Mouse (Mus musculus): Measurements from ENCODE around the gene Mcrs1.
"Not testable (repeated sequence)": the region's sequence is repeated elsewhere in the genome, so short reads cannot be mapped to it uniquely, and the experiment has no call there.

The Mcrs1 gene

DNA sequence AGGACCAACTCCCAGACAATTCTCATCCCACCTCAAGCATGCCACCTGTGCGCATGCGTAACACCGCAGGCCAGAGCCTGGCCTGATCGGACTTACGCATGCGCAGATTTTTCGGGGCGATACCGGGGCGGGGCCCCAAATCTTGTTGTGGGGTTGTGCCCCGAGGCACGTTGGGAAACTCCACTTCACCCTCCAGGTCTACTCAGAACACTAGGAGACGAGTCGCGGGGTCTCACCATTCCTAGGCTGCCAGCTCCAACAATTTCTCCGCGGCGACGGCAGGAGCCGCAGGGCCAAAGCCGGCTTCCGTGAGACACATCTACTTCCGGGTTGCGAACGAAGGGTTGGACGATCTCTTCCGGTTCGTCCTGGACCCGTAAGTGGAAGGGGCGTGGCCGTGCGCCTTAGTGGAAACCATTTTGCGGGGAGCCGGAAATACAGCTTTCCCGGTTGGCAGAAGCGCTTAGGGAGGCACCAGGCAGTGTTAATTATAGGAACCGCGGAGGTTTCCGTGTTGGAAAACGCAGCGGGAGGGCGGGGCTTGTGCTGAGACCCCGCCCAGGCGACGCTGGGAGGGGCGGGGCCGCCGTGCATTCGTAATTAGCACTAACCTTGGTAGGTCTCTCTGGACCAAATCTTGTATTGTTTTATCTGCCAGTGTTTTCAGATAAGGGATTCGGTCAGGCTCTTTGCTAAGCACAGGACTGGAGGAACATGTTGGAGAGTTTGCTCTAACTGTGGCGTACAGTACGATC is at the start of gene Mcrs1:
Gene Mcrs1, minus strand, starts transcription at position 336 of the 755 bp plus-strand sequence.
- DNase-seq (ENCODE audit: low spot score), result peak; percentile 87

DNA sequence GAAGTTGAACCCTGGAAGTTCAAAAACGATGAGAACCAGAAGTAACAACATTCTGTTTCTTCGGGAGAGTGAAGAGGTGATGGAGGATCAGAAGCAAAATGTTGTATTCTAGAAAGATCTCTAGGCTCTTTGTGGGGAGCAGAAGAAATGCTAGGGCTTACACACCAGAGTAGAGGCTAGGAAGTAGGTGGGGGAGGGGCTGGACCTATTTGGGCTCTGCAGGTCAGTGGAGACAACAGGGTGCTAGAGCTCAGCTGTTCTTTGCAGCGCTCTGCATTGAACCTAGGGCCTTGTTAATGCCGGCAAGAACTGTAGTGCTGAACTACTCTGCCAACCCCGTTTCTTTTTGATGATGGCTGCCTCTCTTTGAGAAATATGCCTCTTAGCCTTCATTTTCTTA is 44.5 kb upstream of the Mcrs1 start:
- no peak for DNase-seq (ENCODE audit: low spot score)

DNA sequence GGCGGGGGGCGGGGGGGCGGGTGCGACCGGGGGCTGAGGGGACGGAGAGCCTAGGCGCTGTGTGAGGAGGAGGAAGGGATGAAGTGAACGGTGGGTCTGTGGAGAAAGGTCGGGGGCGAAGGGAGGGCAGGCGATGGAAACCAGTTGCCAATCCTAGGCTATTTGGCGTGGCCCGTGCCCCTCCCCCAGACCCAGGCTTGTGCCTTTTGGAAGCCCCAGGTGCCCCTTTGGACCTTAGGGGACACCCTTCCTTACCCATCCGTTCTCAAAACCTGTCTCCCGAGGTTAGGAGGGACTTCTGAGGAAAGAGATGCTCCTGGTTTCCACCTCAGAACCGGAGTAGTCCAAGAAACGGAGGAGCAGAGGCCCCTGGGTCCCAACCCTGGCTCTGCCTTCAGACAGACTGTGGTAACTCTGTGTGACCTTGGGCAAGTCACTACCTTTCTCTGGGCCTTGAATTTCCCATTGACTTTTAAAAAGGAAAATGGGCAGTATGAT is 43.8 kb upstream of the Mcrs1 start, which contains the start of gene Fam186b:
Gene Fam186b, minus strand, starts transcription at position 405 of the 498 bp plus-strand sequence.
- no peak for DNase-seq (ENCODE audit: low spot score)

DNA sequence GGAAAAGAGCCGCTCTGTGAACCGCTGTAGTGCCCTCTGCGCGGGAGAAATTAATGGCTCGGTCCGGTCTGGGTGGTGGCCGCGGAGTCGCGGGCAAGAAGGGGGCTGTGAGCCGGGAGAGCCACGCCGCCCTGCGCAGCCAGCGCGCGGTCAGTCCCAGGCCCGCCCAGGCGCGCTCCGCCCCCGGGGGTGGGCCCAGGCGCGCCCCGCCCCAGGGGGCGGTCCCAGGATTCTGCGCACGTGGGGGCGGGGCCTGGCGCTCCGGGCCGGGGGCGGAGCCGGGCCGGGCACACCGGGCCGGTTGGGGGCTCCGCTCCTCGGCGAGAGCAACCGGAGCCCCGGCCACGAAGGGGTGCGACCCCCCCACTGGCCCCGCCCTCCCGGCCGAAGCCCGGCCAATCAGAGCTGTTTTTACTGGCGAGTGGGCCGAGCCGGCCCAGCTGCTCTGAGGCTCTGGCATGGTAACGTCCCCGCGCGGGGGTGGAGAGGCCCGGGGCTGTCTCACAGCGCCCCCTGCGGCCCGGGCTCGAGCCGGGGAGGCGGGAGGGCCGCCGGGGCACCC is 43.1 kb upstream of the Mcrs1 start, which contains the start of gene Prpf40b:
Gene Prpf40b, plus strand, starts transcription at position 275 of the 562 bp plus-strand sequence.
- peak; percentile 84 for DNase-seq (ENCODE audit: low spot score)

DNA sequence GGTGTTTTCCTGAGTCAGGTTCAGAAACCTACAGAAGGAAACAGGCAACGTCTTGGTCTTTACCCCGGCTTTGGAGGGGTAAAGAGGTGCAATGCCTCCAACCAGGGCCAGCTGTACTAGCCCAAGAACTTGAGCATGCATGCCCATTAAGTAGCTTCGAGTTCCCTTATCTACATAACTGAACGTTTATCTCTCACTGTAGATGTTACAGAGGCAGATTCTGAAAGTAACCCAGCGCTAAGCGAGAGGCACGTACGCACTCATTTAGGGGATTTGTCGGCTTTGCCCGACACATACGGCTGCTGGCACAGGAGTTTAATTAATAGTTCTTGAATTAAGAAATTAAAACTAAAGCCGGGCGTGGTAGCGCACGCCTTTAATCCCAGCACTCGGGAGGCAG is 42.5 kb upstream of the Mcrs1 start:
- DNase-seq (ENCODE audit: low spot score), result no peak

DNA sequence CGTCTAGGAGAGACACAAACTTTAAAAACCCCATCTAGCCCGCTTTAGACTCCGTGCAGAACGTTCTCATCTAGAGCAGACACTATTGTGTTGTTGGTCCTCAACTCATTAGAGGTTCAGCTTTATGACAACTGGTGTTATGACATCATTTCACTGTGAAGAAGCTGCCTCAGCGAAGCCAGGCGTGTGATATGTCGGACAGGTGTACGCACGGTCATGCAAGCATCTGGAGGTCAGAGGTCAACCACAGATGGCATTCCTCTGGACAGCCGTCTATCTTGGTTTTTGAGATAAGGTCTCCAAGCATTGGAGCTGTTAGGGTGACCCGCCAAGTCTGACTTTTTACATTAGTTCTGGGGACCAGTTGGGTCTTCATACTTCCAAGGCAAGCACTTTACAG is 38.8 kb upstream of the Mcrs1 start:
- no peak for DNase-seq (ENCODE audit: low spot score)

DNA sequence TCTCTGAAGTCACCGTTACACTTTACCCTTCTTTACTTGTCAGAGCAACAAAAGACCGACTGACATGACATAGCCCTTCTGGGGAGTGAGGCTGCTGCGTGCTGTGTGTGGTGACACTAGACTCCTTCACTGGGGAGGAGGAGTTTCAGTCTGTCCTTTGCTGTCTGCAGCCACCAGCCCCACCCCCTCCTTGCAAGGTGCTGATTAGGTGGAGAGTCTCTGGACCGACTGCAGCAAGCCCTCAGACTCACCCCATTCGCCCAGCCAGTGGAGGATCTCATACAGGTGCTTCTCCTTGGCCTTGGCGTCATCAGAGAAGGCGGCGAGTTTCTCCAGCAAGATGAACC is 33.4 kb upstream of the Mcrs1 start:
- DNase-seq (ENCODE audit: low spot score), result no peak

DNA sequence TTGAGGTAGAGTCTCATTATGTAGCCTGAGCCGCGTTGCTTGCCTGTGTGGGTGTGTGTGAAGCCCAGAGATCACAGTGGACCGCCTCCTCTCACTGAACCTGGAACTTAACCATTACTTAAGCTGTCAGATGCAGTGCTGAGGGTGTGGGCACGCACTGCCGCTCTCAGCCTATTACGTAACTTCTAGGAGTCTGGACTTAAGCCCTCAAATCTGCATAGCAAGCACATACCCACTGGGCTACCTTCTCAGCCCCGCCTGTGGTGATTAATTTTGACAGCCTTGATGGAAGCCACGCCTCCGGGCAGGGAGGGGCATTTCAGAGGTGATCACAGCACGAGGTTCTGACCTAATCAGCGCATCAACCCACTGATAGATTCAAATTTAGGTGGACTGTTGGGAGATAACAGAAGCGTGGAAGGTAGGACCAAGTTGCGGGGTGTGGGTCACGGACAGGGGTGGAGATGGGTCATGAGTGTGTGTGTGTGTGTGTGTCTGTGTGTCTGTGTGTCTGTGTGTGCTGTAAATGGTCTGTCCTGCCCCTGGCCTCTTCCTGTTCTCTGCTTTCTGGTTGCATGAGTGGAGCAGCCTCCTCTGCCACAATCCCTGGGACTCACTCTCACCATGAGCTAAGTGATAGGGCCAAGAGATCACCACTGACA is 32.9 kb upstream of the Mcrs1 start:
- DNase-seq (ENCODE audit: low spot score), result no peak

DNA sequence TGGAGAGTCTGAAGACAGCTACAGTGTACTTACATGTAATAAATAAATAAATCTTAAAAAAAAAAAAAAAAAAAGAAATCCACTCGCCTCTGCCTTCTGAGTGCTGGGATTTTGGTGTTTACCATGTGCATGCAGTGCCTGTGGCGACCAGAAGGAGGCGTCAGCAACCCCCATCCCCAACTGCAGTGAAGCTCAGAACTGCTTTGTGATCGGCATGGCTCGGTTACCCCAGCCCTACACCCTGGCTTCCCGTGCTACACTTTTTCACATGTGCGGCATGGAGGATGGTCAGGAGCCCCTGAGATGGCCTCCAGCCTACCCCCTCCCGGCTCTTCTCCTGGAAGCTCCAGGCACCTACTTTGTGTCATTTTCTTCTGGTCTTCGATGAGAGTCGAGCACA is 31.7 kb upstream of the Mcrs1 start:
- no peak for DNase-seq (ENCODE audit: low spot score)

DNA sequence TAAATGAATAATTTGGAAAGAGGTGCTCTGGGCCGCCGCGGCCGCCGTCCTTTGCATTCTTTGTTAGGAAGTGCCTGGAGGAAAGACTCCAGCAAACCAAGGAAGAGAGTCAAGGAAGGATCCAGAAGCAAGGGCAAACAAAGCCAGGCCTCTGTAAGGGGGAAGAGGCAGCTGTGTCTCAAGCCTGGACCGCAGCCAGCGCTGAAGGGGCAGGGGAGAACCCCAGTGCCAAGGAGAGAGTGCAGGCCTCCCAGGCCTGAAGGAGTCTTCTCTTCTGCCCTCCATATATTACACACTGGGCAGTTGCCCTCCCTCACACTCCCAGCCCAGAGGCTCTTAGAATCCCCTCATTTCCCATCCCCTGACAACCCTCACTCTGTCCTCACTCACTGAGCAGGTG is 26.5 kb upstream of the Mcrs1 start:
- no peak for DNase-seq (ENCODE audit: low spot score)

DNA sequence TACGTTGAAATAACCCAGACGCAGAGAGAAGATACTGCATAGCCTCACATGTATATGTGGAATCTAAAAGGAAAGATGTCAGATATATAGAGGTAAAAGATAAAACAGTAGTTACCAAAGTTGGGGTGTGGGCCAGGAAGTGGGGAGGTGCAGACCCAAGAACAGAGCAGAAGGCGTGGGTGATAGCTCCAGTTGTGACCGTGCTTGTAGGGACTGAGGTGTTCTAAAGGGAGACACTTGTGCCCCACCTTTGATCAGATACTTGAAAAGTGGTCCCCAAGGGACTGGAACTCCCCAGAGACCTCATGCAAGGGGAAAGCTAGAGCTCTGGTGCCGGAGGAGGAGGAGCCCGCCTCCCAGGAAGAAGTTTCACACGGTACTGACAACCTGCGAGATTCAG is 24.3 kb upstream of the Mcrs1 start:
- no peak for DNase-seq (ENCODE audit: low spot score)

DNA sequence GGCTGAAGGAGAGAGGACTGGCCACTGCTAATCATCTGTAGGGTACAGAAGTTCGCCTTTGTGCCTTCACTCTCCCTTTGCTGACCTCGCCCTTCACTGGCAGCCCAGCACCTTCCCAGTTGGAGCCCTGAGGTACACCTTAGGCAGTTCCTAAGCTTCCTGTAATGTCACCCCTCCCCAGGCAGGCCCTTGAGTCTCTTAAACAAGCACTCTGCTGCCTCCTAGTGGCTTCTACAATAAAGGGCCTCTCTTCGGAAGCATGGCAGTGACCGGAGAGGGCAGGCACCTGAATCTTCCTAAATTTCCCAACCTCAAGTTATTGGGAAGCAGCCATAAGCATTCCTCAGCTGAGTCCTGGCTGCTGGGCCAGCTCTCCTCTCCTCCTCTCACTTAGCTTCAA is 13.9 kb upstream of the Mcrs1 start:
- DNase-seq (ENCODE audit: low spot score), result no peak

DNA sequence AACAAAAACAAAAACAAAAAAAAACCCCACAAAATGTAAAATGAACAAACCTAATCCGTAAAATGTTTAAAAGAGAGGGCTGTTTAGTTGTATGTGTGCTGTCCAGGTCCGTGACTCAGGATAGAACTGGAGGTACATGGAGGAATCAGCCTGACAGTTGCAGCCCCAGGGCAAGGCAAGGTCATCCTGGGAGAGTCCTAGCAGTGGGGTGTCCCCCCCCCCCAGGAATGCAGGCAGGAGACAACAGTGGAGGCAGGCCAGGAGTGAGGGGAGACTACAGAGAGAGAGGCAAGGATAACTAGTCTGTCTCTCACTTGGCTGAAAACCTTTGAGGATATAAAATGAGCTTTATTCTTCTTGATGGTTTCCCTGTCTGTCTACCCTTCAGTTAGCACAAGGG is 12.6 kb upstream of the Mcrs1 start:
- no peak for DNase-seq (ENCODE audit: low spot score)

DNA sequence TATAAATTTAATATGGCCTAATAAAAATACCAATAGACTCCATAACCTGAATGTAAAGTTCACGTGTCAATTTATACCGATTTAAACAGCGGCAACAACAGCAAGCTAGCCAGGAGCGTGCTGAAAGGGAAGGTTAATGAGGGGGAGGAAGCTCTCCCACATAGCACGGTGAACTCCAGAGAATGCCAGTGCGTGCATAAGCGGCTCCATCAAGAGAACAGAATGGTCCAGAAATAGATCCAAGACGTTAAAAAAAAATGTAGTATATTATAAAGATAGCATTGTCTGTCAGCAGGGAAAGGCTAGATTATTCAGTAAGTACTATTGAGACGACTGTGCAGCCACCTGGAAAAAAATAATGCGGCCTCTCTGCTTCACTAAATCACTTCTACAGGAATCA is 10.9 kb upstream of the Mcrs1 start:
- DNase-seq (ENCODE audit: low spot score), result no peak

DNA sequence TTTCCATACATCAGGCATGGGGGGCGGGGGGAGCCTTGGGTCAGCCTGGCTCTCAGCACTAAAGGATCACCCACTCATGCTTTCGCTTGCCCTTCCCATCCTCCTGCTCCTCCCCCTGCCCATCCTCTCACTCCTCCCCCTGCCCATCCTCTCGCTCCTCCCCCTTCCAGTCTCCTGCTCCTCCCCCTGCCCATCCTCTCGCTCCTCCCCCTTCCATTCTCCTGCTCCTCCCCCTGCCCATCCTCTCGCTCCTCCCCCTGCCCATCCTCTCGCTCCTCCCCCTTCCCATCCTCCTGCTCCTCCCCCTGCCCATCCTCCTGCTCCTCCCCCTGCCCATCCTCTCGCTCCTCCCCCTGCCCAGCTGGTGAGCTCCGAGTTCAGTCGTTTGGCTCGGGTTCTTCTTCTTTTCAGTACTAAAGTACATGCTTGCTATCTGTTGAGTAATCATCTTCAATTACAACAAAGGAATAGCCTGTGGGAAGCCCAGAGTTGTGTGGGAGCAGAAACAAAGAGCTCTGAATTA is 8.0 kb upstream of the Mcrs1 start:
- DNase-seq (ENCODE audit: low spot score), result peak; percentile 31

DNA sequence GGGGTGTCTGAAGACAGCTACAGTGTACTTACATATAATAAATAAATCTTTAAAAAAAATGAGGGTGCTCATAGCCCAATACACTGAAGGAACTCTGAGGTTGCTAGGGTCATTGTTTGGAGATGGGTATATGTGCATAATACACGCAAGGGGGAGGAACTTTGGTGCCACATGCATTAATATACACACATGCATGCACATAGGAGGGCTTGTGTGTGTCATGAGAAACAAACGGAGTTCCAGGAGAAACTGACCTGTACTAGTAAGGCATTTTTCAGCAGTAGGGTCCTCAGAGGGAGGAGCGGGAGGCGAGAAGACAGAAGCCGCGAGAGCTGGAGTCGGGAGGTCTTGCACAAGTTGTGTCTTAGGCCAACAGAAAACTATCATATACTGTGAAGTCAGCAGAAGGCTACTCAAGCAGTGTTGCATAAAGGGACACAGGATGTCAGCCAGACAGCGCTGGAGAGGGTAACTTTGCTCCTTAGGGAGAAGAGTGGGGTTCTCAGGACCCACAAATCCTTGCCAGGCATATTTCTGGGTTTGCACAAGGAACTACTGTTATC is 7.5 kb upstream of the Mcrs1 start:
- no peak for DNase-seq (ENCODE audit: low spot score)

DNA sequence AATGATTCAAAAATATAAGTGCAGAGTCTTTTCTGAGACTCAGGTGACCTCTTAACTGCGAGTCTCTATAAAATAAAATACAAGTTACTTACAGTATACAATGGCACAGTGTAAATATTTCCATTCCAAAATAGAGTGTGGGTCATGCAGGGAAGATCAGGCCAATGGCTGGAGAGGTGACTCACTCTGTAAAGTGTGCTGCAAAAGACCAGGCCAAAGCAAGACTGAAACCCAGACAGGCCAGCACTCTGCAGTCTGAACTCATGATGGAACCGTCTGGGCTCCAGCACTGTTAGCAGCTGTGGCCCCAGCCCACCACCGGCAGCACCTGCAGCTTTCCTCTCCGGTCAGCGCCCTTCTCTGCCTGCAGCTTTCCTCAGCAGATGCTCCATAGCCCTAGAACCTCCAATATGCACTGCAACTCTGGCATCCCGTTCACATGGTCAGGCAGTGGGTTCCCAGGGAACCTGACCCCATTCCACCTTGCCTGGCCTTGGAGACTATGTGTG is 3.5 kb upstream of the Mcrs1 start:
- DNase-seq (ENCODE audit: low spot score), result no peak

DNA sequence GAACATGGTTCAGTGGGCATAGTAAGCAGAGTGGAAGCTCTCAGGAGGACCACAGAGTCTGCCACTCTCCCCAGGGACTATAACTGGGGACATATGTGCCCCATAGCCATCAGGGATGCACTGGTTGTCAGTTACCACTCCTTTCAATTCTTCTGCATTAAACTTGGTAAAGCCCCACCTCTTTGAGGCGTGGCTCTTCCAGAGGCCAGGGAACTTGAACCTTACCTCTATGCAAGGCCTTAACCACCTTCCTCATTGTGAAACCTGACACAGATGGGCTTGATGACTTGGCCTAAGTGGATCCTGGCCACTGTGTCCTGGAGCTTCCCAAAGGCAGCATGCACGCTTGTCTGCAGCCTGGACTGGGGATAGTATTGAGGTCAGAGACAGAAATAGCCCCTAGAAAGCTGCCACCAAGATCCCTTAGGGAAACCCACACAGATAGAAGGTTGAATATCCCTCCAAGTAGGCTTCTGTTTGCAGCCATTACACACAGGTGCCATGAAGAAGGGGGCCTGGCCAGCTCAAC is 2.8 kb upstream of the Mcrs1 start:
- DNase-seq (ENCODE audit: low spot score), result no peak

DNA sequence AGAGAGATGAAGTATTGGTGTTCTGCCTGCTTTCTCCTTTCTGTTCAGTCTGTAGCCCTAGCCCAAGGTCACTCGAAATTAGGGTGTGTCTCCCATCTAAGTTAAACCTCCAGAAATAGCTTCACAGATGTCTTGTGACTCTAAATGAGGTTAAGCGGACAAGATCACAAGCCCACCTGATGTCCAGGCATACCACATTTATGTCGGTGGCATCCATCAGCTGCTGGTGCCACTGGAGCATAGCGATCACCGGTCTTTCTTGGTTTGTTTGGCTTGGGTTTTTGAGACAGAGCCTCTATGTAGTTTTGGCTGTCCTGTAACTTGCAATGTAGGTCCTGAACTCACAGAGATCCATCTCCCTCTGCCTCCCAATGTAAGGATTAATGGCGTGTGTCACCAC is 2.0 kb upstream of the Mcrs1 start:
- DNase-seq (ENCODE audit: low spot score), result no peak

DNA sequence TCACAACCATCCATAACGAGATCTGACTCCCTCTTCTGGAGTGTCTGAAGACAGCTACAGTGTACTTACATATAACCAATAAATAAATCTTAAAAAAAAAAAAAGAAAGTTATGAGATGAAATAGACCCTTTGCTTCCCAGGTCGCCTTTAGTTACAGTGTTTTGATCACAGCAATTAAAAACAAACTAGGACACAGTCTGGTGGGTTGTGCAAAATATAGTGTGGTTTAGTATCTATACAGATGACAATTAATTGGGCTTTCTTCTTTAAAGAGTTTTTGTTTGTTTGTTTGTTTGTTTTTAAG is 1.4 kb upstream of the Mcrs1 start:
- not testable (repeated sequence) for DNase-seq (ENCODE audit: low spot score)

DNA sequence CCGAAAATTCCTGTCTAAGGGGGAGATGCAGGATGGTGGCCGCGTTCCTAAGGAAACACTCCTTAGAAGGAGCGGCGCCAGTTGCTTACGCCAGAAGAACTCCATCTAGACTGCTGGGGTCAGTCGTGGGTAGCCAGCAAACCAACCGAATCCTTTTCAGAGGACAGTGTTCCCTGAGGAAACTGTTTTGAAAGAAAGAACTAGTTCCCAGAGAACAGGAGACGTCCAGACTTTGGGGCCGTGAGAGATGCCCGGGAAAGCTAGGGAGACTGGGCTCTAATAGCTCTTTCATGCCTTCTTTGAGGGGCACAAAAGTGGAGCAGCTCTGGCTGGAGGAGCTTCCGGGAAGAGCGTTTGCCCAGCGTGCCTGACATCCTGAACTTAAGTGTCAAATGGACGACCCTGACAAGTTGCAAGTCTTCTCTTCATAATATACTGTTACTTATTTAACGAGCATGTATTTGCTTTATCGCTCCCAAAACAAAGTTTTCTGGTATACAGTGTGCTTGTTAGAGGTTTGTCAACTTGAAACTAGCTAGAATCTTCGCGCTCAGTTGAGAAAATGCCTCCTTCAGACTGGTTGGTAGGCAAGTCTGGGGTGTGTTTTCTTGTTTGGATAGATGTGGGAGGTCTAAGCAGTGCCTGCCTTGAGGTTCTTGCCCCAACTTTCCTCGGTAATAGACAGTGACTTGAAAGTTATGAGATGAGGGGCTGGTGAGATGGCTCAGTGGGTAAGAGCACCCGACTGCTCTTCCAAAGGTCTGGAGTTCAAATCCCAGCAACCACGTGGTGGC is 817 bp upstream of the Mcrs1 start:
- no peak for DNase-seq (ENCODE audit: low spot score)

DNA sequence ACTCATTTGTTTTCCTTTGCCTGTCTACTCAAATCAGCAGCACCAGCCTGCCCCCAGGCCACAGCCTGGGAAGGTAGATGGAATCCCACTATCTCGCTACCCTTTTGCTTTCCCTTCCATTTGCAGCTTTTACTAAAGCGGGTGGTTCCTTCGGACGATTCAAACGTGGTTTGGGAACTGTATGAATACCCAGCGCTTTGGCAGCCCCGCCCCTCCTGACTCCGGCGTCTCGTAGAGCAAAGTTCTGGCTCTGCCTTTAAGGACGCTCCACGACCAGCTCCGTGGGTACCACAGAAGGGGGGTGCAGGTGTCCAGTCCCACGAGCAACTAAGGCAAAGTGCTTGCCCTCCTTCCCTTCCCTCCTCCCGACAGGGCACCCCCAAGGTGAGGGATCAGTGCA is 650 bp downstream of the Mcrs1 start:
- not testable (repeated sequence) for DNase-seq (ENCODE audit: low spot score)
